Mouse (Mus musculus): ENCODE measurements around the gene Bscl2.

DNA sequence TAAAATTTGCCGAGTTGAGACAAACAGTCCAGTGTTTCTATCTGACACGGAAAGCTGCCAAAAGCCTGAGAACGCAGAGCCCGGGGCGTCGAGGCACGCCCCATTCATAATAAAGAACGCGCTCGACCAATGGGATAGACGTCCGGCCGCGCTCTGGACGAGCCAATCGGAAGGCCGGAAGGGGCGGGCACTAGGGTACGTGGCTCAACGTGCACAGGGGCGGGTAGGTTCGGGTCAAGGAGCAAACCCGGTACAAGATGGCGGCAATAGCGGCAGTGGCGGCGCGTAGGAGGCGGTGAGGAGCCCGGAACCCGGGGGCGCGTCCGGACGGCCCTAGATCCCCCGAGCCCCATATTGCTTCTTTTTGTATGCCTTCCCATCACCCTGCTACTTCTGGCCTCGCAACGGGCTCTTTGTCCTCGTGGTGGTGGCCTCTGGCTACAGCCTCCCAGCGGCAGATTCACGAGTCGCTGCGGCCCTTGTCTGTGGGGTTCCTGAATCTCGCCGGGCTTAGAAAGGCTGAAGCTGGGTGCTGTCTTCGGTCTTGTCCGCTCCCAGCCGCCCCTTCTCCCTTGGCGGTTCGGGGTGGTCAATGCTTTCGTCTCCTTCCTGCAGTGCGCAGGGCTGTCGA lies 60.7 kb downstream of the Bscl2 start, which contains the start of gene Ganab:
- TF ChIP-seq CTCF (IDR thresholded peaks at IDR 0.05; ENCODE audit: low read depth) (peak; percentile 43), EP300 (IDR thresholded peaks at IDR 0.05; ENCODE audit: low read depth) (no peak; the same call in 1 of the 2 replicates)

Measured in liver, embryonic 14.5 days (tissue).